Mouse (Mus musculus) intestine, embryonic 14.5 days (tissue): ENCODE data around the gene Mettl18. TPM values are rescaled to one million over a fixed set of nuclear protein-coding genes. Genes with fewer than 3 reads are reported as not detected.
"Not testable (repeated sequence)": the region's sequence is repeated elsewhere in the genome, so short reads cannot be mapped to it uniquely, and the experiment has no call there.

Source experiments
- ATAC-seq: fragments of 200-750 bp; cut with Nextera tagmentation; replicated peaks from 2 replicates; pipeline ENCODE4 v1.8.0; 2017; ENCODE audit warnings: low read depth, moderate number of reproducible peaks, moderate TSS enrichment, moderate library complexity; ENCODE audit not compliant: low FRiP score, low TSS enrichment
- DNase-seq: peaks from one replicate; pipeline ENCODE4 v3.0.0-alpha.2; 2018; ENCODE audit warnings: low spot score
- H3K27ac ChIP-seq: fragments of 300-500 bp; sonication (generic); 2 replicates; pipeline ENCODE4 v1.5.1; 2014; ENCODE audit warnings: low read depth, mild to moderate bottlenecking, control low read depth
- H3K27me3 ChIP-seq: fragments of 300-500 bp; sonication (generic); replicated peaks from 2 replicates; pipeline ENCODE4 v1.6.1; 2014; ENCODE audit warnings: low read length, control low read depth; ENCODE audit not compliant: control insufficient read depth, insufficient read depth
- H3K36me3 ChIP-seq: fragments of 300-500 bp; sonication (generic); 2 replicates; pipeline ENCODE4 v1.6.1; 2014; ENCODE audit warnings: low read length, control low read depth; ENCODE audit not compliant: control insufficient read depth, insufficient read depth
- H3K4me1 ChIP-seq: fragments of 300-500 bp; sonication (generic); replicated peaks from 2 replicates; pipeline ENCODE4 v1.6.1; 2014; ENCODE audit warnings: low read length, control low read depth, mixed read lengths; ENCODE audit not compliant: control insufficient read depth, insufficient read depth
- H3K4me2 ChIP-seq: fragments of 300-500 bp; sonication (generic); 2 replicates; pipeline ENCODE4 v1.6.1; 2014; ENCODE audit warnings: low read length
- H3K4me3 ChIP-seq: fragments of 300-500 bp; sonication (generic); 2 replicates; pipeline ENCODE4 v1.5.1; 2014; ENCODE audit warnings: low read depth, low read length, control low read depth, mixed read lengths
- H3K9ac ChIP-seq: fragments of 300-500 bp; sonication (generic); 2 replicates; pipeline ENCODE4 v1.6.1; 2014; ENCODE audit warnings: mild to moderate bottlenecking, low read length
- H3K9me3 ChIP-seq: fragments of 300-500 bp; sonication (generic); 2 replicates; pipeline ENCODE4 v1.6.1; 2016; ENCODE audit warnings: low read length, control low read depth; ENCODE audit not compliant: control insufficient read depth
- WGBS: fragments of 180-500 bp; shearing (Covaris S2); extraction: QIAGEN DNeasy Blood & Tissue Kit; methylation state at CpG from one replicate; pipeline ENCODE4 v1.1.7; 2014; 5-methylcytosine and 5-hydroxymethylcytosine counted together
- polyA plus RNA-seq: library from polyadenylated mRNA; unstranded; fragments of >200 nt; fragmentation: Nextera tagmentation; extraction: Ambion mirVana; gene quantifications from 2 replicates; pipeline ENCODE4 v1.2.1, GENCODE M21; 2014

Gene Mettl18
- polyA plus RNA-seq, 1 experiment from 2014 or later: 8.7 TPM

DNA sequence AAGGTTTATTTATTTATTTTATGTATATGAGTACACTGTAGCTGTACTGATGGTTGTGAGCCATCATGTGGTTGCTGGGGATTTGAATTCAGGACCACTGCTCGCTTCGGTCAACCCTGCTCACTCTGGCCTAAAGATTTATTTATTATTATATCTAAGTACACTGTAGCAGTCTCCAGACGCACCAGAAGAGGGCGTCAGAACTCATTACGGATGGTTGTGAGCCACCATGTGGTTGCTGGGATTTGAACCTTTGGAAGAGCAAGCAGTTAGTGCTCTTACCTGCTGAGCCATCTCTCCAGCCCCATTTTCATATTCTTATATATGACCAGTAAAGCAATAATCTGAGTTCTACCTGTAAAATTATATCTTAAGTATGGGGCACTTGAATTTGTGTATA is 27.4 kb downstream of the Mettl18 start:
- H3K4me3 ChIP-seq, H3K4me1 ChIP-seq, H3K4me2 ChIP-seq, H3K27me3 ChIP-seq, ATAC-seq, H3K9me3 ChIP-seq, DNase-seq, H3K27ac ChIP-seq, H3K9ac ChIP-seq, H3K36me3 ChIP-seq: not testable (repeated sequence)
- 76% methylated on average over 5 of the region's 5 CpGs for WGBS

DNA sequence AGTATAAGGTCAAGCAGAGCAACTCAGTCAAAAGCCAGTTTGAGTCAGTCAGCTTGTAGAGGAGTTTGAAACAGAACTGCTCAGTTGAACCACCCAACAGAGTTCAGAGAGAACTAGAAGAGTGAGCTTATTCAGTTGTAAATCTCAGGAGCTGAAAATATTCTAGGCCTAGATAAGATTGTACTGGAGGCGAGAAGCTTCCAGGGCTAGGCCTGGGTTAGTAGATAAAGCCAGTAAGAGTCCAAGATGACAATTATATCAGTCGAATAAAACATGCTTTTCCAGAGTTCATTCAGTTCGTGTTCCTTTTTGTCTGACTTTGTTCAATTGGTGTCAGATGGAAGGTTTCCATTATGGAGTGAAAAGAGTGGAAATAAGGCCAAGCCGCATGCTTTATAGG is 31.0 kb downstream of the Mettl18 start:
- no peak for DNase-seq
- no peak for ATAC-seq
- Histone ChIP-seq H3K9me3 (no peaks in the 10 kb centered on the region), H3K4me2 (no peak overlapping the region), H3K27me3 (no peaks in the 10 kb centered on the region), H3K36me3 (no peaks in the 10 kb centered on the region), H3K4me1 (no peaks in the 10 kb centered on the region), H3K9ac (no peak overlapping the region), H3K4me3 (no peak overlapping the region), H3K27ac (no peak overlapping the region)
- WGBS: 85% methylated on average over 4 of the region's 4 CpGs

DNA sequence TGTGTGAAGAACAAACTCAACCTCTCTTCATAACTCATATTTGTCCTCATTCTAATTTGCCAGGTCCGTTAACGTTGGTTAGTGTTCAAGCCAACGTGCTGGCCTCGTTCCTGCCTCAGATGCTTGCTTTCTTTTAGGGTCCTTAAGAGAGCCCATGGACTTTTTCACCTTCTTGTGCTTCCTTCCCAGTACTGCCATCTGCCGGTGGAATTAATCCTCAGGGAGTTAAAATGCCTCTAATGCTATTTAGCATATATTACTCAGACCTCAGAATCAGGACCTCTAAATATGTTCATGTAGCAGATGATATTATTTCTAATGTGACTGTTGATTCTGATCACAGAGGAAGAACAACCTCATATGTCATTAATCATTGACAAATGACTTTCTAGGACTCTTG is 32.7 kb downstream of the Mettl18 start:
- no peaks in the 10 kb centered on the region for H3K9me3 ChIP-seq
- no peak overlapping the region for H3K9ac ChIP-seq
- no peaks in the 10 kb centered on the region for H3K4me1 ChIP-seq
- no peaks in the 10 kb centered on the region for H3K27me3 ChIP-seq
- DNase-seq: no peak
- no peak overlapping the region for H3K27ac ChIP-seq
- H3K4me2 ChIP-seq: no peak overlapping the region
- WGBS: 59% methylated on average over 5 of the region's 5 CpGs
- no peak for ATAC-seq
- H3K36me3 ChIP-seq: no peaks in the 10 kb centered on the region
- H3K4me3 ChIP-seq: no peak overlapping the region

GRCm38 (mm10) chr1:164040385-164041135 is 45.9 kb downstream of the Mettl18 start:
- H3K36me3 ChIP-seq: no peaks in the 10 kb centered on the region

GRCm38 (mm10) chr1:164043549-164043948 is 48.9 kb downstream of the Mettl18 start:
- Histone ChIP-seq H3K9ac (no peak overlapping the region), H3K4me1 (no peaks in the 10 kb centered on the region), H3K27ac (no peak overlapping the region), H3K4me2 (no peak overlapping the region), H3K4me3 (no peak overlapping the region), H3K36me3 (no peaks in the 10 kb centered on the region), H3K9me3 (no peaks in the 10 kb centered on the region), H3K27me3 (no peaks in the 10 kb centered on the region)
- ATAC-seq (no peak), DNase-seq (no peak)
- WGBS: 59% methylated on average over 3 of the region's 3 CpGs

More at GRCm38 (mm10) chr1:164040385-164041135, 45.9 kb downstream of the Mettl18 start:
- no peak overlapping the region for H3K9ac ChIP-seq
- H3K27me3 ChIP-seq: no peaks in the 10 kb centered on the region
- DNase-seq: no peak
- no peak overlapping the region for H3K4me3 ChIP-seq
- H3K4me1 ChIP-seq: no peaks in the 10 kb centered on the region
- ATAC-seq: no peak
- WGBS: 79% methylated on average over 10 of the region's 10 CpGs
- no peak overlapping the region for H3K27ac ChIP-seq
- no peak overlapping the region for H3K4me2 ChIP-seq
- H3K9me3 ChIP-seq: no peaks in the 10 kb centered on the region

Other genes starting within 250 kb of the Mettl18 start
- gene Kifap3, start 215.3 kb upstream of the Mettl18 start, polyA plus RNA-seq: 32.4 and 38.4 TPM in 2 replicates
- 15.7 and 18.5 TPM in 2 replicates for gene Scyl3, start 65.8 kb upstream of the Mettl18 start, polyA plus RNA-seq
- 20.7 and 22.6 TPM in 2 replicates for gene BC055324, start 93 bp upstream of the Mettl18 start, polyA plus RNA-seq
- not detected in 2 replicates for gene Sele, start 53.3 kb downstream of the Mettl18 start, polyA plus RNA-seq
- gene Sell, start 67.1 kb downstream of the Mettl18 start, polyA plus RNA-seq: 0.19 and 0.26 TPM in 2 replicates
- gene Selp, start 120.4 kb downstream of the Mettl18 start, polyA plus RNA-seq: 0.22 TPM in 1 of 2 replicates, not detected in the other
- 0.58 and 0.60 TPM in 2 replicates for gene F5, start 156.9 kb downstream of the Mettl18 start, polyA plus RNA-seq